Mouse (Mus musculus) megakaryocyte progenitor cell, adult 5-6 weeks (primary cell): ENCODE results near the gene Gm4952. TPM values are rescaled to one million over a fixed set of nuclear protein-coding genes. Genes with fewer than 3 reads are reported as not detected.
"Not testable (repeated sequence)": the region's sequence is repeated elsewhere in the genome, so short reads cannot be mapped to it uniquely, and the experiment has no call there.

ENCODE experiments used
- ATAC-seq: replicated peaks from 2 replicates; pipeline ENCODE4 v1.8.0; 2016; ENCODE audit warnings: mild to moderate bottlenecking, moderate TSS enrichment, inconsistent platforms; ENCODE audit not compliant: poor library complexity
- total RNA-seq, 2 experiments: library from RNA; stranded (forward) in 1 of 2; stranded (reverse) in 1 of 2; fragments of 157-497, 149-512 nt in 1 of 2; fragments of 200-1000 nt in 1 of 2; gene quantifications; 2 replicates each; pipeline versions ENCODE4 v1.2.3 to v1.2.4; 2015 to 2017

The Gm4952 gene
- total RNA-seq, 2 experiments from 2014 or later, result not detected

- no peak for ATAC-seq
Observed at GRCm38 (mm10) chr19:12598674-12599073, 1.1 kb upstream of the Gm4952 start.

- ATAC-seq, result no peak
Observed at GRCm38 (mm10) chr19:12600684-12601480, 1.1 kb downstream of the Gm4952 start.

DNA sequence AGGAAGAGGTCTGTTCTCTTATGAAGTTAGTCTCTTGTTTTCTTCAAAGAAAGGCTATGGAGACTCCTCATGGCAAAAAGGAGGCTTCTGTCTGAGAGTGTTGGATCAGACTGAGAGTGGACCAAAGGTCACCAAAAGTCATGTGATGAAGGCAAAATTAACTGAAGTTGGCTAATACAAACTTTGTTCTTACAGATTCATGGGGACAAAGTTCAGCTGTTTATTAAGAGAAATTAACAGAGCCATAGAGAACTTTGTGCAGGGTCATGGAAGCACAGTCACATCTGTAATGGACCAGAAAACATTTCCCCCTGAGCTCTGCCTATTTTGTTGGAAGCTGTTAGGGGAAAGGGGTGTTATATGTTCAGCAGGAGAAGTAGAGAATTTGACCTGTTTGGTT, 8.6 kb downstream of the Gm4952 start:
- no peak for ATAC-seq

DNA sequence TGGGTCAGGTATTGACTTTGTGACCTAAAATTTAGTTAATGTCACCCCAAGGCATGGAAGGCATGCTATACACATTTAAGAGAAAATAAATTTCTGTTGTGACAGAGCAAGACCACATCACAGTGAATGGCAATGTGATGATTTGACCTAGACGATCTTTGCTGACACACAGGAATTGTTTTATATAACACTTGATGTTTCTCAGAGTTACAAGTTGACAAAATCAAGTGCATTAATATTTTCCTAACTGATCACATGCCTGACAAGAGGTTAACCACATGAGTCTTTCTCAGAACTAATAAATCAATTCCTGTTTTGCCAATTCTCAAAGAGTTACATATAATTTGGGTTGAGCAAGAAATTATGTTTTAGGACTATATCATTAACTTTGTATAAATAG, 13.9 kb downstream of the Gm4952 start:
- ATAC-seq, result no peak

DNA sequence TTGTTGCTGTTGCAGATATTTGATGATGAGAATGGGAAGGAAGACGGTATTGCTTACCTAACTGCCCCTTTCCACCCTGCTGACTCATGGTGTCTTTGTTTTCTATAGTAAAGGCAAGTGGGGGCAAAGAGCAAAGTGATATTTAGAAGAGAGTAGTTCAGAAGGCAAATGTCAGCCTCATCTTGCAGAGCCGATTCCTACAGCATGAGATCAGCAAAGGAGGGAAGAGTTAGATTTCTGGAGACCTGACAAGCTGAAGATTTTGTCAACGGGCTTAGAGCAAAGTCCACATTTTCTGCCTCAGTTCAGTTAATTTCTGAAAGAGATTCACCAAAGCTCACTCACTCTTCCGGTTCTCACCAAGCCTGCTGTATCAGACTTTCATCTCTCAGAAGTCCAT, 33.4 kb downstream of the Gm4952 start, which contains the start of gene Glyat:
TSS of gene Glyat (plus strand) at position 133 of the 400 bp plus-strand sequence.
- no peak for ATAC-seq

- no peak for ATAC-seq
Observed at GRCm38 (mm10) chr19:12634259-12634658, 34.5 kb downstream of the Gm4952 start.

GRCm38 (mm10) chr19:12634963-12635362, 35.2 kb downstream of the Gm4952 start:
- no peak for ATAC-seq

- ATAC-seq, result no peak
Observed at GRCm38 (mm10) chr19:12636863-12637262, 37.1 kb downstream of the Gm4952 start.

DNA sequence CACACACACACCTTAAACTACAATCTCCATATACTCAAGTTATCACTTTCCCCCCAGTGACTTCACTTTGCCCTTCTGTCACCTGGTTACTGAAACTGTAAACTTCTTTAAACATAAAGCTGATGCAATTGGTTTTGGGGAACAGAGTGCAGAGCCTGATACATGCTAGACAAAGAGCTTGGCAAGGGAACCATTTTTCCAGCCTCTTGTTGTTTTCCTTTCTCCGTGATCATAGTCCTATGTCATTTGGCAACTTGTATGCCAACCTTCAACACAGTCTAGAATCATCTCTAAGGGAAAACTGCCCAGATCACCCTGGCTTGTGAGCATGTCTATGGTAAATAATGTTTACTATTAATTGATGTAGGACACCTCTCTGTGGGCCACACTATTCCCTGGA, 38.3 kb downstream of the Gm4952 start:
- ATAC-seq, result no peak

DNA sequence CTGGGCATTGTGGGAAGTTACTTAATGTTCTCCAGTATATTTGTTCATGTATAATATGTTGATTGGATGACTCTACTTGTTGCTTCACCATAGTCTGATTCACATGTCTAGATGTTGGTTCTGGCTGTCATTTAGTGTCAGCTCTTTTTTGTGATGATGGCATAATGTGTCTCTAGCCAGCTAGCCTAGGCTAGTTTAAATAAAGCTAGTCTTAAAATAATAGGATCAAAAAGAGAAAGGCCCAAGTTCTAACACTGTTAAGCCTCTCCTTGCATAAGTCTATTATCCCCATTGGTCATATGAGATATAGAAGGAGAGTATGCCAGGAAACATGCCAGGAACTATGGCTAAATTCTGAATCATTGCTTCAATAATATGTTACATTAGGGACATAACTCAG, 49.7 kb downstream of the Gm4952 start:
- no peak for ATAC-seq

GRCm38 (mm10) chr19:12666156-12666555, 66.4 kb downstream of the Gm4952 start:
- ATAC-seq, result no peak

- not testable (repeated sequence) for ATAC-seq
Observed at GRCm38 (mm10) chr19:12668601-12669000, 68.8 kb downstream of the Gm4952 start.

GRCm38 (mm10) chr19:12670139-12670538, 70.4 kb downstream of the Gm4952 start, which contains the start of gene Olfr1442:
Gene Olfr1442, plus strand, starts transcription at chr19:12670439.
- ATAC-seq, result no peak

DNA sequence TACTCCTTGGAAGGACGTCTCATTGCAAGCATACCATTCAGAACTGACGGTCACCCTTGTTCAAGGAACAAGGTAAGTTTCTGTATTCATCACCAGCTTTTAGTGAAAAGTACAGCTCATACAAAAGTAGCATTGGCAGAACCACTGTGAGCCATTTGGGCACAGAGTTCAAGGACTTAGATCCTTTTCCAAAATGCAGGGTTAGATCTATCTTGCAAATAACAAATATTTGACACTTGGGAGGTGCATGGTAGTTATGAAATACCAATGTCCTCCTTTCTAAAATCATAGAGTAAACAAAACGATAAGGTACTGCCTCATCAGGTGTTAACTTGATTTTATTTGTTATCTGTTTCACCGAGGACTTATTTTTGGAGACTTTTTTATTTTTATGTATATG, 71.3 kb downstream of the Gm4952 start:
- no peak for ATAC-seq

- no peak for ATAC-seq
Observed at GRCm38 (mm10) chr19:12677812-12678211, 78.0 kb downstream of the Gm4952 start, which contains the start of gene Olfr1443. Gene Olfr1443, plus strand, starts transcription at chr19:12678112.

Other genes starting within 250 kb of the Gm4952 start
- gene Olfr1440, start 212.7 kb upstream of the Gm4952 start, total RNA-seq (2015), result not detected in 2 replicates
- not detected in 2 replicates for gene Olfr1440, start 212.7 kb upstream of the Gm4952 start, total RNA-seq (2017)
- gene Olfr1441, start 182.5 kb upstream of the Gm4952 start, total RNA-seq (2015), result not detected in 2 replicates
- not detected in 2 replicates for gene Olfr1441, start 182.5 kb upstream of the Gm4952 start, total RNA-seq (2017)
- not detected in 2 replicates for gene Pfpl, start 172.1 kb upstream of the Gm4952 start, total RNA-seq (2015)
- gene Pfpl, start 172.1 kb upstream of the Gm4952 start, total RNA-seq (2017), result not detected in 2 replicates
- 74.6 and 105 TPM in 2 replicates for gene Mpeg1, start 139.2 kb upstream of the Gm4952 start, total RNA-seq (2015)
- 41.8 and 52.4 TPM in 2 replicates for gene Mpeg1, start 139.2 kb upstream of the Gm4952 start, total RNA-seq (2017)
- 41.4 and 46.5 TPM in 2 replicates for gene Dtx4, start 98.5 kb upstream of the Gm4952 start, total RNA-seq (2015)
- gene Dtx4, start 98.5 kb upstream of the Gm4952 start, total RNA-seq (2017), result 38.9 and 39.0 TPM in 2 replicates
- 193 and 210 TPM in 2 replicates for gene Fam111a, start 54.2 kb upstream of the Gm4952 start, total RNA-seq (2015)
- 232 and 248 TPM in 2 replicates for gene Fam111a, start 54.2 kb upstream of the Gm4952 start, total RNA-seq (2017)
- not detected in 2 replicates for gene Glyat, start 33.3 kb downstream of the Gm4952 start, total RNA-seq (2015)
- not detected in 2 replicates for gene Glyat, start 33.3 kb downstream of the Gm4952 start, total RNA-seq (2017)
- not detected in 2 replicates for gene Olfr1442, start 70.5 kb downstream of the Gm4952 start, total RNA-seq (2015)
- gene Olfr1442, start 70.5 kb downstream of the Gm4952 start, total RNA-seq (2017), result not detected in 2 replicates
- not detected in 2 replicates for gene Olfr1443, start 78.1 kb downstream of the Gm4952 start, total RNA-seq (2015)
- not detected in 2 replicates for gene Olfr1443, start 78.1 kb downstream of the Gm4952 start, total RNA-seq (2017)
- gene Keg1, start 95.8 kb downstream of the Gm4952 start, total RNA-seq (2015), result not detected in 2 replicates
- not detected in 2 replicates for gene Keg1, start 95.8 kb downstream of the Gm4952 start, total RNA-seq (2017)
- gene Cntf, start 165.7 kb downstream of the Gm4952 start, total RNA-seq (2015), result 5.2 and 5.9 TPM in 2 replicates
- 1.1 and 3.0 TPM in 2 replicates for gene Cntf, start 165.7 kb downstream of the Gm4952 start, total RNA-seq (2017)
- gene Zfp91, start 196.2 kb downstream of the Gm4952 start, total RNA-seq (2015), result 70.4 and 79.9 TPM in 2 replicates
- gene Zfp91, start 196.2 kb downstream of the Gm4952 start, total RNA-seq (2017), result 85.2 and 92.8 TPM in 2 replicates
- 4.6 and 9.2 TPM in 2 replicates for gene Lpxn, start 196.2 kb downstream of the Gm4952 start, total RNA-seq (2015)
- gene Lpxn, start 196.2 kb downstream of the Gm4952 start, total RNA-seq (2017), result 5.1 and 6.2 TPM in 2 replicates
- gene Gm5244, start 246.7 kb downstream of the Gm4952 start, total RNA-seq (2015), result not detected in 2 replicates
- not detected in 2 replicates for gene Gm5244, start 246.7 kb downstream of the Gm4952 start, total RNA-seq (2017)